Comparison of ENCODE assay signal across 9 mouse cellular contexts in genomic region chr7:19148180-19148874, GRCm38 (mm10). TPM values are rescaled to one million over a fixed set of nuclear protein-coding genes. Genes with fewer than 3 reads are reported as not detected.
DNase-seq lines count a peak whose midpoint lies in the region; ATAC-seq and TF ChIP-seq lines count a peak whose summit lies in the region.
"Had no signal": no experiment of that assay in that cellular context is flagged by ENCODE, and none has a peak within 500 bp of the region (broad histone marks: within the 10 kb centered on the region; RNA-seq: fewer than 3 reads in every experiment).

No protein-coding gene starts in this region.

- TF ChIP-seq CTCF in lung, adult 2 months (IDR thresholded peaks at IDR 0.05; ENCODE audit: insufficient read depth, low read length), result no peak

- peaks cover 4% of the 10 kb centered on the region; the same call in 1 of the 2 replicates for H3K4me1 ChIP-seq in lung, adult 2 months (ENCODE audit: control insufficient read depth, insufficient read depth, low read length)
- peaks cover 29% of the 10 kb centered on the region for H3K4me1 ChIP-seq in embryonic facial prominence, embryonic 13.5 days
- peaks cover 15% of the 10 kb centered on the region for H3K4me1 ChIP-seq in intestine, embryonic 15.5 days (replicated peaks)
- H3K4me1 ChIP-seq in neural tube, embryonic 12.5 days, result peaks cover 22% of the 10 kb centered on the region

- intact Hi-C loops in left cerebral cortex, postnatal 10 days (cut with DNase I), result no loop called here

- H3K27ac ChIP-seq in embryonic facial prominence, embryonic 13.5 days, result peak overlapping the region; percentile 85
- peak overlapping the region; percentile 67 for H3K27ac ChIP-seq in intestine, embryonic 15.5 days
- H3K27ac ChIP-seq in neural tube, embryonic 12.5 days, result peak overlapping the region; percentile 42; the same call in 1 of the 2 replicates

- H3K27me3 ChIP-seq in embryonic facial prominence, embryonic 13.5 days, result no peaks in the 10 kb centered on the region
- no peaks in the 10 kb centered on the region for H3K27me3 ChIP-seq in intestine, embryonic 15.5 days (replicated peaks)
- no peaks in the 10 kb centered on the region for H3K27me3 ChIP-seq in neural tube, embryonic 12.5 days (replicated peaks)

- no peak for ATAC-seq in embryonic facial prominence, embryonic 13.5 days (ENCODE audit: insufficient number of reproducible peaks, insufficient read depth, low FRiP score, low TSS enrichment, low read depth)
- no peak for ATAC-seq in intestine, embryonic 15.5 days
- no peak for ATAC-seq in neural tube, embryonic 12.5 days (ENCODE audit: low FRiP score, low read depth)

- no peaks in the 10 kb centered on the region for H3K9me3 ChIP-seq in embryonic facial prominence, embryonic 13.5 days
- H3K9me3 ChIP-seq in intestine, embryonic 15.5 days, result no peaks in the 10 kb centered on the region
- H3K9me3 ChIP-seq in neural tube, embryonic 12.5 days, result no peaks in the 10 kb centered on the region

- H3K36me3 ChIP-seq in embryonic facial prominence, embryonic 13.5 days, result peaks cover 27% of the 10 kb centered on the region
- H3K36me3 ChIP-seq in intestine, embryonic 15.5 days, result peaks cover 11% of the 10 kb centered on the region
- H3K36me3 ChIP-seq in neural tube, embryonic 12.5 days, result peaks cover 29% of the 10 kb centered on the region

- H3K9ac ChIP-seq in embryonic facial prominence, embryonic 13.5 days, result peak overlapping the region; percentile 72
- peak overlapping the region; percentile 64 for H3K9ac ChIP-seq in intestine, embryonic 15.5 days
- peak overlapping the region; percentile 61 for H3K9ac ChIP-seq in neural tube, embryonic 12.5 days

- H3K4me2 ChIP-seq in embryonic facial prominence, embryonic 13.5 days, result peak overlapping the region; percentile 86
- peak overlapping the region; percentile 80 for H3K4me2 ChIP-seq in intestine, embryonic 15.5 days (replicated peaks)
- peak overlapping the region; percentile 80 for H3K4me2 ChIP-seq in neural tube, embryonic 12.5 days (replicated peaks)

- WGBS in lung, adult 2 months, result 7% methylated on average over 20 of the region's 20 CpGs
- 10% methylated on average over 20 of the region's 20 CpGs for WGBS in embryonic facial prominence, embryonic 13.5 days
- WGBS in intestine, embryonic 15.5 days, result 10% methylated on average over 20 of the region's 20 CpGs
- 14% methylated on average over 20 of the region's 20 CpGs for WGBS in neural tube, embryonic 12.5 days

- no peak for TF ChIP-seq POLR2A in lung, adult 2 months (IDR thresholded peaks at IDR 0.05; ENCODE audit: borderline replicate concordance, extremely low read depth, low read depth, low read length)

- peak overlapping the region; percentile 79 for H3K4me3 ChIP-seq in lung, adult 2 months (replicated peaks; ENCODE audit: extremely low read depth, low read depth, low read length)
- peak overlapping the region; percentile 77 for H3K4me3 ChIP-seq in embryonic facial prominence, embryonic 13.5 days
- H3K4me3 ChIP-seq in intestine, embryonic 15.5 days (replicated peaks), result peak overlapping the region; percentile 67
- H3K4me3 ChIP-seq in neural tube, embryonic 12.5 days, result peak overlapping the region; percentile 59

- no peak for DNase-seq in lung, adult 2 months
- no peak for DNase-seq in lung, postnatal 10 days
- no peak for DNase-seq in retina, embryonic 14.5 days (ENCODE audit: low spot score)
- no peak for DNase-seq in left cerebral cortex, postnatal 10 days (ENCODE audit: extremely low spot score in 1 of 2, low spot score in 2 of 2)
- no peak for DNase-seq in adrenal gland, postnatal 10 days

RNA-seq across cellular contexts. Expression of gene Qpctl, which starts 0.8 kb away (rescaled TPM):
- 11.1 and 14.9 TPM in 2 replicates for polyA plus RNA-seq in lung, adult 2 months (2012; rRNA removed)
- polyA plus RNA-seq in embryonic facial prominence, embryonic 13.5 days (2015; fragmentation: Nextera tagmentation; extraction: Ambion mirVana), result 15.2 and 16.2 TPM in 2 replicates
- 9.2 and 11.5 TPM in 2 replicates for polyA plus RNA-seq in intestine, embryonic 15.5 days (2015; fragmentation: Nextera tagmentation; extraction: Ambion mirVana)
- 19.5 and 20.9 TPM in 2 replicates for polyA plus RNA-seq in neural tube, embryonic 12.5 days (2016; fragmentation: Nextera tagmentation; extraction: Ambion mirVana)
- total RNA-seq in left cerebral cortex, postnatal 10 days (2021), result 10 to 100 TPM; 22.6 to 23.1 TPM
- 10 to 100 TPM; 12.5 to 12.6 TPM for total RNA-seq in adrenal gland, postnatal 10 days (2021)

RNA-seq across cellular contexts. Expression of gene Snrpd2, which starts 1.2 kb away (rescaled TPM):
- polyA plus RNA-seq in lung, adult 2 months (2012; rRNA removed), result 16.2 and 20.1 TPM in 2 replicates
- 137 and 167 TPM in 2 replicates for polyA plus RNA-seq in embryonic facial prominence, embryonic 13.5 days (2015; fragmentation: Nextera tagmentation; extraction: Ambion mirVana)
- polyA plus RNA-seq in intestine, embryonic 15.5 days (2015; fragmentation: Nextera tagmentation; extraction: Ambion mirVana), result 138 TPM in 2 replicates
- polyA plus RNA-seq in neural tube, embryonic 12.5 days (2016; fragmentation: Nextera tagmentation; extraction: Ambion mirVana), result 124 and 133 TPM in 2 replicates
- 10 to 100 TPM; 99.2 to 99.9 TPM for total RNA-seq in left cerebral cortex, postnatal 10 days (2021)
- 10 to 100 TPM; 90.1 to 91.2 TPM for total RNA-seq in adrenal gland, postnatal 10 days (2021)

RNA-seq across cellular contexts. Expression of gene Gipr, which starts 17.6 kb away (rescaled TPM):
- 0.19 and 0.24 TPM in 2 replicates for polyA plus RNA-seq in lung, adult 2 months (2012; rRNA removed)
- polyA plus RNA-seq in embryonic facial prominence, embryonic 13.5 days (2015; fragmentation: Nextera tagmentation; extraction: Ambion mirVana), result 0.37 and 0.56 TPM in 2 replicates
- 2.5 and 2.8 TPM in 2 replicates for polyA plus RNA-seq in intestine, embryonic 15.5 days (2015; fragmentation: Nextera tagmentation; extraction: Ambion mirVana)
- polyA plus RNA-seq in neural tube, embryonic 12.5 days (2016; fragmentation: Nextera tagmentation; extraction: Ambion mirVana), result 1.1 and 1.8 TPM in 2 replicates
- 1 to 10 TPM; 4.7 to 4.8 TPM for total RNA-seq in left cerebral cortex, postnatal 10 days (2021)
- under 1 TPM; 0.75 to 0.94 TPM for total RNA-seq in adrenal gland, postnatal 10 days (2021)
- total RNA-seq: hematopoietic stem cell, adult 5-6 weeks had no signal

RNA-seq across cellular contexts. Expression of gene Eml2, which starts 27.9 kb away (rescaled TPM):
- polyA plus RNA-seq in lung, adult 2 months (2012; rRNA removed), result 73.7 and 81.5 TPM in 2 replicates
- 5.1 and 7.2 TPM in 2 replicates for polyA plus RNA-seq in embryonic facial prominence, embryonic 13.5 days (2015; fragmentation: Nextera tagmentation; extraction: Ambion mirVana)
- 6.5 and 7.3 TPM in 2 replicates for polyA plus RNA-seq in intestine, embryonic 15.5 days (2015; fragmentation: Nextera tagmentation; extraction: Ambion mirVana)
- polyA plus RNA-seq in neural tube, embryonic 12.5 days (2016; fragmentation: Nextera tagmentation; extraction: Ambion mirVana), result 5.1 and 6.6 TPM in 2 replicates
- total RNA-seq in left cerebral cortex, postnatal 10 days (2021), result 100 to 1,000 TPM; 202 to 211 TPM
- 10 to 100 TPM; 37.7 to 41.0 TPM for total RNA-seq in adrenal gland, postnatal 10 days (2021)

RNA-seq across cellular contexts. Expression of gene Fbxo46, which starts 28.7 kb away (rescaled TPM):
- 10.7 and 12.3 TPM in 2 replicates for polyA plus RNA-seq in lung, adult 2 months (2012; rRNA removed)
- 15.3 and 16.6 TPM in 2 replicates for polyA plus RNA-seq in embryonic facial prominence, embryonic 13.5 days (2015; fragmentation: Nextera tagmentation; extraction: Ambion mirVana)
- polyA plus RNA-seq in intestine, embryonic 15.5 days (2015; fragmentation: Nextera tagmentation; extraction: Ambion mirVana), result 10.5 and 12.8 TPM in 2 replicates
- 18.3 and 19.9 TPM in 2 replicates for polyA plus RNA-seq in neural tube, embryonic 12.5 days (2016; fragmentation: Nextera tagmentation; extraction: Ambion mirVana)
- 10 to 100 TPM; 13.0 to 13.6 TPM for total RNA-seq in left cerebral cortex, postnatal 10 days (2021)
- 10 to 100 TPM; 10.7 to 11.1 TPM for total RNA-seq in adrenal gland, postnatal 10 days (2021)
